Mouse (Mus musculus): ENCODE data around the gene Slc16a14.

The Slc16a14 gene

GRCm38 (mm10) chr1:84866231-84866630, 68.7 kb downstream of the Slc16a14 start:
- no peak for DNase-seq (ENCODE audit: low spot score)

DNA sequence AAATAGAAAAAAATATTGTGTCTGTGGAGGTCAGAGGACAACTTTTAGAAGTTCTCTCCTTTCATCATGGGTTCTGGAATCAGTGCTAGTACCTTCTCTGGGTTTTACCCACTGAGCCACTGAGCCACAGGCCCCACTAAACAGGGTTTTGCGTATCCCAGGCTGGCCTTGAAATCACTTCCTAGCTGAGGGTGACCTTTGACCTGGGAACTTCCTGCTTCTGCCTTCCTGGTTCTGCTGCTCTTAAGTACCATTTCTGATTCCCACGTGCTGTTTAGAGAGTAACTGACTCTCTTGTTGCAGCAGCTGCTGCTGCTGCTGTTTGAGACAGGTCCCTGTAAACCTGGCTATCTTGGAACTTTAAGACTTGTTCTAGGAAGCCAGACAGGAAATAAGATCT, 70.3 kb downstream of the Slc16a14 start:
- DNase-seq (ENCODE audit: low spot score) = no peak

DNA sequence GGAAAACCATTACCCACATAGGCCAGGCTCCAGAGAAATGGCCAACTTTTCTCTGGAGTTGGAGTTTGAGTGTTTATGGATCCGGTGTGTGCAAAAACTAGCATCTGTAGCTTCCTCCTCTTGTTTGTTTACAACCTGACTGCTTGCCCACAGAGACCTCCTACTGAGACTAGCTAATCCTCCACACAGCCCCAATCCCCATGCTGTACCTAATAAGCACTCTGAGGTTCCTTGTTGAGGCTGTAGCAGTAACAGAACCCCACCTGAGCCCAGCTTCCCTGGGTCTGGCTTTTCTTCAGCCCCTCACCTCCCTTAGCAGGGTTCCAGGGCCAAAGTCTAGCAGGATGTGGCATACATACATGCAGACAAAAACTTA, 73.7 kb downstream of the Slc16a14 start:
- DNase-seq (ENCODE audit: low spot score) = no peak

DNA sequence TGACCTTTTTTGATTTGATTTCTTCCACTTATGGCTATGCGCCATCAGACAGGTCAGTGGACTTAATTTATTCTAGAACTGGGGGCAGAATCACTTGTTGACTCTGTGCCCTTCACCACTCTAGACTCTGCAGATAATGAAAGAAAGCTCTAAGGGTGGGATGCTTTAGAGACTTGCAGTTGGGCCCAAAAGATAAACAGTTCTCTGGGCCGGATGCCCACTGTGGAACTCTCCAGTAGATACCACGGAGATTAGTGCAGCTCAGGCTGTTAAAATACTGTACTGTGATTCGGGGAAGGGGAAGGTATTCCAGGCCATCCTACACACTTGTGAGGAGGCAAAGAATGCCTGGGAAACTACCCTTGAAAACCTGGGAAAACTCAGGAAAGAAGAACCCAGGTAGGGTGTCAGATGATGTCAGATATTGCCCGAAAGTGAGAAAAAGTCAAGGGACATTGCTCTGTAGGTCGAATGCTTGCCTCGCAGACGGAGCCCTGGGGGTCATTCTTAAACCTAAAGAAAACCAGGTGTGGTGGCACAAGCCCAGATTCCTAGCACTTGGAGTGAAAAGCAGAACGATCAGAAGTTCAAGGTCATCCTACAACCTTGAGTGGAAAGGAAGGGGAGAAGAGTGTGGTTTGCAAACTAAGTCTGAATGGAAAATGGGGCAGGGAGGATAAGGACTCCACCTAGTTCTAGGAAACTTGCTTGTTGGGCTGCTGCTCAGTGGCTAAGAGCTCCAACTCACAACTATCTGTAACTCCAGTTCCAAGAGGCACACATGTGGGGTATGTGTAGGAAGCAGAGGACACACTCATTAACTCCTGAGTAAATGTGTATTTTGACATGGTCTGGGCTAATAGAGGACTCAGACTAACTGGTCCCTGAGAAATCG, 74.3 kb downstream of the Slc16a14 start:
- DNase-seq (ENCODE audit: low spot score) = no peak

DNA sequence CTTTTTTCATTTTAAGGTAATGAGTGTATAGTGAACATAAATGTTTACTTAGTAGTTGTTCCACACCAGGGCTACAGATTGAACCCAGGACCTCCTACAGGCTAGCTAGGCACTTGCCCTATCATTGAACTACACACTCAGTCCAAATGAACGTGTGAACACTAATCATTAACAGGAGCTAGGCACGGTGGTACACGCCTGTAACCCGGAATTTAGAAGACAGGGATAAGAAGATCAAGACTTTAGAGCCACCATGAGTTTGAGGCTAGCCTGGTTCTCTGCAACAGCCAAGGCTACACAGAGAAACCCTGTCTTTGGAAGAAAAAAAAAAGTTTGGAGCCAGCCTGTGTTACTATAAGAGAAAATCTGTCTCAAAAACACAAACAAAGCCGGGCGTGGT, 75.3 kb downstream of the Slc16a14 start:
- DNase-seq (ENCODE audit: low spot score) = no peak

Measured in layer of hippocampus, adult 11-12 months (tissue).